Mouse (Mus musculus): Measurements from ENCODE around the gene Abca16.

The Abca16 gene

GRCm38 (mm10) chr7:120409447-120409846 lies at the start of gene Abca16:
Gene Abca16, plus strand, starts transcription at chr7:120409647.
- no peak for DNase-seq (ENCODE audit: low read depth, low spot score)

- no peak for DNase-seq (ENCODE audit: low read depth, low spot score)
Measured at GRCm38 (mm10) chr7:120361159-120361558, 48.3 kb upstream of the Abca16 start.

- DNase-seq (ENCODE audit: low read depth, low spot score): no peak
Measured at GRCm38 (mm10) chr7:120412391-120412790, 2.9 kb downstream of the Abca16 start.

GRCm38 (mm10) chr7:120426625-120427024 lies 17.2 kb downstream of the Abca16 start:
- no peak for DNase-seq (ENCODE audit: low read depth, low spot score)

- DNase-seq (ENCODE audit: low read depth, low spot score): no peak
Measured at GRCm38 (mm10) chr7:120431464-120431863, 22.0 kb downstream of the Abca16 start.

- no peak for DNase-seq (ENCODE audit: low read depth, low spot score)
Measured at GRCm38 (mm10) chr7:120503891-120504662, 94.6 kb downstream of the Abca16 start.

- DNase-seq (ENCODE audit: low read depth, low spot score): no peak
Measured at GRCm38 (mm10) chr7:120504663-120504979, 95.2 kb downstream of the Abca16 start.

GRCm38 (mm10) chr7:120534805-120535204 lies 125.4 kb downstream of the Abca16 start:
- DNase-seq (ENCODE audit: low read depth, low spot score): no peak

- no peak for DNase-seq (ENCODE audit: low read depth, low spot score)
Measured at GRCm38 (mm10) chr7:120552479-120553180, 143.2 kb downstream of the Abca16 start.

- DNase-seq (ENCODE audit: low read depth, low spot score): no peak
Measured at GRCm38 (mm10) chr7:120553181-120553551, 143.7 kb downstream of the Abca16 start.

- DNase-seq (ENCODE audit: low read depth, low spot score): no peak
Measured at GRCm38 (mm10) chr7:120567366-120567765, 157.9 kb downstream of the Abca16 start.

GRCm38 (mm10) chr7:120576520-120576919 lies 167.1 kb downstream of the Abca16 start:
- no peak for DNase-seq (ENCODE audit: low read depth, low spot score)

Data from skeletal muscle tissue, adult 2 months (tissue).